Mouse (Mus musculus) MEL (cell line): ENCODE measurements around the gene Alg9. TPM values are rescaled to one million over a fixed set of nuclear protein-coding genes. Genes with fewer than 3 reads are reported as not detected.
A peak's percentile ranks its signal among the peaks of the same experiment; 100 is the strongest.

ENCODE experiments used
- DNase-seq: peaks from one replicate; pipeline ENCODE4 v3.0.0; 2011; ENCODE audit warnings: low read depth, low spot score
- H3K27ac ChIP-seq: 2 replicates; pipeline ENCODE4 v1.5.1; 2012; ENCODE audit warnings: low read depth, mild to moderate bottlenecking, control low read depth, low read length, moderate library complexity; ENCODE audit not compliant: control insufficient read depth
- H3K27me3 ChIP-seq, 2 experiments: fragments of 150-350 bp in 1 of 2; sonication (generic) in 1 of 2; 2 replicates each; pipeline ENCODE4 v1.6.1; 2012; ENCODE audit warnings: low read length in 2 of 2, mild to moderate bottlenecking in 2 of 2, improper control_type of control experiment in 1 of 2, moderate library complexity in 1 of 2; ENCODE audit not compliant: insufficient read depth in 2 of 2, control insufficient read depth in 1 of 2
- H3K36me3 ChIP-seq, 2 experiments: 2 replicates each; pipeline ENCODE4 v1.6.1; 2012 to 2014; ENCODE audit warnings: low read length in 2 of 2, improper control_type of control experiment in 1 of 2, inconsistent platforms in 1 of 2, mild to moderate bottlenecking in 1 of 2; ENCODE audit not compliant: insufficient read depth in 2 of 2, control insufficient read depth in 1 of 2
- H3K4me1 ChIP-seq, 2 experiments: fragments of 150-350 bp in 1 of 2; sonication (generic) in 1 of 2; 2 replicates each; pipeline ENCODE4 v1.6.1; 2012; ENCODE audit warnings: low read length in 2 of 2, improper control_type of control experiment in 1 of 2, mild to moderate bottlenecking in 1 of 2; ENCODE audit not compliant: insufficient read depth in 2 of 2, control insufficient read depth in 1 of 2
- H3K4me3 ChIP-seq, 2 experiments: fragments of 150-350 bp in 1 of 2; sonication (generic) in 1 of 2; 2 replicates each; pipeline ENCODE4 v1.5.1; 2012; ENCODE audit warnings: low read depth in 2 of 2, low read length in 2 of 2, mild to moderate bottlenecking in 2 of 2, moderate library complexity in 2 of 2, control low read depth in 1 of 2, improper control_type of control experiment in 1 of 2; ENCODE audit not compliant: control insufficient read depth in 1 of 2, insufficient read depth in 1 of 2
- H3K79me2 ChIP-seq: 2 replicates; pipeline ENCODE4 v1.6.1; 2012; ENCODE audit warnings: mild to moderate bottlenecking, low read length, moderate library complexity; ENCODE audit not compliant: control insufficient read depth, poor library complexity, insufficient read depth
- H3K9ac ChIP-seq: 2 replicates; pipeline ENCODE4 v1.6.1; 2012; ENCODE audit warnings: low read depth, mild to moderate bottlenecking, control low read depth, low read length, moderate library complexity; ENCODE audit not compliant: control insufficient read depth, poor library complexity, severe bottlenecking
- H3K9me3 ChIP-seq: fragments of 150-350 bp; sonication (generic); replicated peaks from 2 replicates; pipeline ENCODE4 v1.6.1; 2012; ENCODE audit warnings: mild to moderate bottlenecking, low read length, improper control_type of control experiment, moderate library complexity; ENCODE audit not compliant: insufficient read depth
- CHD1 ChIP-seq: IDR thresholded peaks from 2 replicates; pipeline ENCODE4 v1.6.1; 2012; ENCODE audit warnings: low read depth, mild to moderate bottlenecking, inconsistent platforms, low read length, improper control_type of control experiment
- E2F4 ChIP-seq: IDR thresholded peaks from 2 replicates; pipeline ENCODE4 v1.6.1; 2011; ENCODE audit warnings: low read depth, low read length, improper control_type of control experiment, borderline replicate concordance
- ELF1 ChIP-seq: IDR thresholded peaks from 2 replicates; pipeline ENCODE4 v1.6.1; 2014; ENCODE audit warnings: low read depth, mild to moderate bottlenecking, inconsistent platforms, low read length, improper control_type of control experiment, moderate library complexity
- EP300 ChIP-seq, 2 experiments: IDR thresholded peaks; 2 replicates each; pipeline ENCODE4 v1.6.1; 2011; ENCODE audit warnings: improper control_type of control experiment in 2 of 2, low read length in 2 of 2, low read depth in 1 of 2, mild to moderate bottlenecking in 1 of 2
- GABPA ChIP-seq: IDR thresholded peaks from 2 replicates; pipeline ENCODE4 v1.6.1; 2012; ENCODE audit warnings: low read depth, mild to moderate bottlenecking, inconsistent platforms, low read length, improper control_type of control experiment, moderate library complexity
- GATA1 ChIP-seq: IDR thresholded peaks from 2 replicates; pipeline ENCODE4 v1.6.1; 2011; ENCODE audit warnings: low read depth, low read length, improper control_type of control experiment
- HCFC1 ChIP-seq: IDR thresholded peaks from 2 replicates; pipeline ENCODE4 v1.6.1; 2012; ENCODE audit warnings: low read depth, mild to moderate bottlenecking, inconsistent platforms, low read length, improper control_type of control experiment, moderate library complexity
- KAT2A ChIP-seq: conservative IDR thresholded peaks from 2 replicates; pipeline ENCODE4 v1.6.1; 2012; ENCODE audit warnings: low read depth, low read length, improper control_type of control experiment, inconsistent platforms
- MAX ChIP-seq: IDR thresholded peaks from 2 replicates; pipeline ENCODE4 v1.6.1; 2011; ENCODE audit warnings: low read length, improper control_type of control experiment
- MAZ ChIP-seq: IDR thresholded peaks from 2 replicates; pipeline ENCODE4 v1.6.1; 2012; ENCODE audit warnings: low read depth, mild to moderate bottlenecking, inconsistent platforms, low read length, improper control_type of control experiment
- MXI1 ChIP-seq: IDR thresholded peaks from 2 replicates; pipeline ENCODE4 v1.6.1; 2011; ENCODE audit warnings: mild to moderate bottlenecking, low read depth, low read length, improper control_type of control experiment
- MYC ChIP-seq: IDR thresholded peaks from 2 replicates; pipeline ENCODE4 v1.6.1; 2011; ENCODE audit warnings: low read depth, mild to moderate bottlenecking, low read length, improper control_type of control experiment, moderate library complexity
- POLR2A ChIP-seq, 2 experiments: IDR thresholded peaks; 2 replicates each; pipeline ENCODE4 v1.6.1; 2011 to 2012; ENCODE audit warnings: low read length in 2 of 2, mild to moderate bottlenecking in 2 of 2, control low read depth in 1 of 2, improper control_type of control experiment in 1 of 2, low read depth in 1 of 2, moderate library complexity in 1 of 2; ENCODE audit not compliant: control insufficient read depth in 1 of 2, insufficient read depth in 1 of 2, poor library complexity in 1 of 2
- POLR2AphosphoS2 ChIP-seq: IDR thresholded peaks from 2 replicates; pipeline ENCODE4 v1.6.1; 2011; ENCODE audit warnings: low read length, improper control_type of control experiment
- RCOR1 ChIP-seq: IDR thresholded peaks from 2 replicates; pipeline ENCODE4 v1.6.1; 2012; ENCODE audit warnings: low read depth, mild to moderate bottlenecking, inconsistent platforms, low read length, improper control_type of control experiment
- SIN3A ChIP-seq: IDR thresholded peaks from 2 replicates; pipeline ENCODE4 v1.6.1; 2012; ENCODE audit warnings: low read length, improper control_type of control experiment, inconsistent platforms
- SMC3 ChIP-seq: IDR thresholded peaks from 2 replicates; pipeline ENCODE4 v1.6.1; 2011; ENCODE audit warnings: low read depth, low read length, improper control_type of control experiment
- TAL1 ChIP-seq: IDR thresholded peaks from 2 replicates; pipeline ENCODE4 v1.6.1; 2012; ENCODE audit warnings: mild to moderate bottlenecking, inconsistent platforms, low read length, moderate library complexity, mixed read lengths
- TBP ChIP-seq: IDR thresholded peaks from 2 replicates; pipeline ENCODE4 v1.8.0; 2011; ENCODE audit warnings: low read depth, low read length, improper control_type of control experiment
- TCF12 ChIP-seq: IDR thresholded peaks from 2 replicates; pipeline ENCODE4 v1.6.1; 2014; ENCODE audit warnings: low read depth, mild to moderate bottlenecking, inconsistent platforms, low read length, improper control_type of control experiment, moderate library complexity
- UBTF ChIP-seq: IDR thresholded peaks from 2 replicates; pipeline ENCODE4 v1.6.1; 2012; ENCODE audit warnings: low read depth, mild to moderate bottlenecking, inconsistent platforms, low read length, improper control_type of control experiment, moderate library complexity, borderline replicate concordance; ENCODE audit not compliant: insufficient read depth
- USF2 ChIP-seq, 2 experiments: IDR thresholded peaks; 2 replicates each; pipeline ENCODE4 v1.6.1; 2011 to 2012; ENCODE audit warnings: improper control_type of control experiment in 2 of 2, low read length in 2 of 2, borderline replicate concordance in 1 of 2, inconsistent platforms in 1 of 2, low read depth in 1 of 2, mild to moderate bottlenecking in 1 of 2; ENCODE audit not compliant: insufficient read depth in 1 of 2
- ZC3H11A ChIP-seq: IDR thresholded peaks from 2 replicates; pipeline ENCODE4 v1.6.1; 2012; ENCODE audit warnings: low read depth, mild to moderate bottlenecking, inconsistent platforms, low read length, improper control_type of control experiment
- ZKSCAN1 ChIP-seq: IDR thresholded peaks from 2 replicates; pipeline ENCODE4 v1.6.1; 2012; ENCODE audit warnings: low read depth, mild to moderate bottlenecking, inconsistent platforms, low read length, improper control_type of control experiment, moderate library complexity
- ZNF384 ChIP-seq: IDR thresholded peaks from 2 replicates; pipeline ENCODE4 v1.6.1; 2012; ENCODE audit warnings: low read depth, mild to moderate bottlenecking, inconsistent platforms, low read length, improper control_type of control experiment
- polyA plus RNA-seq, 2 experiments: library from polyadenylated mRNA; stranded (reverse) in 1 of 2; unstranded in 1 of 2; fragments of >175 nt in 1 of 2; fragments of >200 nt in 1 of 2; gene quantifications; 2 replicates each; pipeline versions ENCODE4 v1.2.1 to v1.2.4; 2012; ENCODE audit warnings: low replicate concordance in 2 of 2, low read depth in 1 of 2; ENCODE audit not compliant: insufficient read length in 2 of 2, insufficient read depth in 1 of 2, missing spikeins in 1 of 2
- total RNA-seq: library from RNA; depleted of rRNA; stranded (reverse); fragments of 300-350 nt; gene quantifications from 2 replicates; pipeline ENCODE4 v1.2.3, GENCODE M21; 2012

Gene Alg9
- total and polyA plus RNA-seq, 3 experiments = 23.3 to 46.7 TPM; not detected in 1

DNA sequence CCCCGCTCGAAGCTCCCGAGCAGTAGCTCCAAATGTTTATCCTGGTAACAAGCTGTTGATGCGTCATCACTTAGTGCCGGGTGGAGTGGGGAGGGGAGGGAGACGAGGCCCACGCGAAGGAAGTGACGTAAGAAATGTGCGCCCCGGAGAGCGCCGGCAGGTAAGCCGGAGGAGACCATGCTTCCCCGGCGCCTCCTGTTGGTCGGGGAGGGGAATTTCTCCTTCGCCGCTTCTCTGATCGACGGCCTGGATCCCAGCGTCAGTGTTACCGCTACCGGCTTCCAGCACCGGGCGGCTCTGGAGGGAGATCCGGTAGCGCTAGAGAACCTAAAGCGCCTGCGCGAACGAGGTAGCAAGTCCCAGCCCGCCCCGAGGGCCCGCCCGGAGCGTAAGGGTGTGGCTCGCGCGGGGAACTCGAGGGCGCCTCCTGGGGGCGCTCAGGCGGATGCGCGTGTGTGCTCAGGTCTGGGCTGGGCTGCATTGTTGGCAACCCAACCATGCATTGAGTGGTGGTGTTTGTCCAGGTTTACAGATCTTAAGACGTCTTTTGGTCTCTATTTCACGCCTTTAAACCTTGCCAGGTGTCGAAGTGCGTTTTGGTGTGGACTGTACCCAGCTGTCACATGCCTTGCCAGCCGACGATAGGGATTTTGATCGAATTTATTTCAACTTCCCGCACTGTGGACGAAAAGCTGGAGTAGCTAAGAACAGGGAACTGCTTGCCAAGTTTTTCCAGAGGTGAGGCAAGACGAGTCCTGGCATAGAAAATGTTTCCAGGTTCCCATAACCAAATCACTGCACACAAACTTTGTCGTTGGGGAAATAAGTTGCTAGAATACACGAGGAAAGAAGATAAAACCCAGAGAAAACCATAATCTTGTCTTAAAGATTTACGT is 6.5 kb upstream of the Alg9 start, which contains the start of gene Fdxacb1 (continued):
- TF ChIP-seq SIN3A (peak; percentile 99), KAT2A (peak; percentile 68), TCF12 (peak; percentile 18; the same call in 1 of the 2 replicates), MAZ (peak; percentile 100), POLR2A (IDR thresholded peaks at IDR 0.05; ENCODE audit: control insufficient read depth in 1 of 2, insufficient read depth in 1 of 2, low read depth in 1 of 2, low read length in 2 of 2, poor library complexity in 1 of 2) (peak; percentile 28 to 82; a peak in 2 of 4 replicates), HCFC1 (peak; percentile 93)

DNA sequence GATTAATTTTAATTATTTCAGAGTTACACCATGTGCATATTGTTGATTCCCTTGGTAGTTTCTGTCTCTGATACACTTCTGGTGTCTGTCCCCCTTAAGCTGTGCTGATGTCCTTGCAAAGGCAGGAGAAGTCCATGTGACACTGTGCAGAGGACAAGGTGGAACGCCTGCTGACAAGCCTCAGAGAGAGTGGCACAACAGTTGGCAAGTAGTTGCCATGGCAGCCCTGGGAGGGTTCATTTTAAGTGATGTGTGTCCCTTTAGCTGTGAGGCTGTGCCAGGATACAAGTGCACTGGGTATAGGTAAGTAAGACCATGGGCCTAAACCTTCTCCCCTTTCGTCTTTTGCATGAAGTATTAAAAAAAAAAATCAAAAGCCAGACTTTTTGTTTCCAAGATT is 4.8 kb upstream of the Alg9 start:
- Histone ChIP-seq H3K27ac (no peak overlapping the region), H3K9me3 (no peaks in the 10 kb centered on the region), H3K9ac (no peak overlapping the region), H3K36me3 (peaks cover 0 to 18% of the 10 kb centered on the region in 2 experiments; a peak in 2 of 4 replicates)
- TF ChIP-seq E2F4 (no peak), RCOR1 (no peak), CHD1 (no peak), GABPA (no peak), KAT2A (no peak)
- TF ChIP-seq, all 39 proteins: peak for 0
- Histone ChIP-seq H3K79me2 (peaks cover 8% of the 10 kb centered on the region; the same call in 1 of the 2 replicates), H3K4me1 (peaks cover 0 to 9% of the 10 kb centered on the region in 2 experiments; a peak in 3 of 4 replicates), H3K27me3 (no peaks in the 10 kb centered on the region), H3K4me3 (no peak overlapping the region)
- DNase-seq = no peak

DNA sequence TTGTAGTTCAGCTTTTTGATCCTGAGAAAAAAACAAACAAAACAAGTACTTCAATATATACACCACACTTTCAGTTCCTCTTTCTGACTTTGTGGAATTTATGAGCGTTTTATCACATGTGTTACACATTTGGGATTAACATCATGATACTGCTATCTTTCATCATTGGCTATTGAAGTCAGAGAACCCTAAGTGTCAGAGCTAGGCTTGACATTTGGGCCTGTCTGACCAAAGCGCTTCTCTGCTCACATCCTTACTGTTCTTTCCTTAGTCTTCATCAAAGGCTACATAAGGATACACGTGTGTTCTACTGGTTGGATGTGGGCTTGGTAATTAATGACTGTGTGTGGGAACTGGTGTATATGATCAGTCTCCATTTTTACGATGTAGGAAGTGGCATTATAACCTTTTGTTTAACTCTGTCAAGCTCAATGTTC is 775 bp upstream of the Alg9 start:
- peak; percentile 83 for DNase-seq
- Histone ChIP-seq H3K4me1 (peaks cover 0 to 12% of the 10 kb centered on the region in 2 experiments; a peak in 3 of 4 replicates), H3K9me3 (no peaks in the 10 kb centered on the region), H3K9ac (peak overlapping the region; percentile 88), H3K27ac (peak overlapping the region; percentile 82), H3K36me3 (peaks cover 0 to 17% of the 10 kb centered on the region in 2 experiments; a peak in 2 of 4 replicates), H3K79me2 (peaks cover 10% of the 10 kb centered on the region), H3K27me3 (no peaks in the 10 kb centered on the region), H3K4me3 (peak overlapping the region; percentile 55 to 95)
- peak; percentile 79 for TF ChIP-seq MYC
- TF ChIP-seq KAT2A = no peak
- 0 out of 2 replicates have a peak, but pooled peaks have one; percentile 60 for TF ChIP-seq CHD1
- peak; percentile 61; the same call in 1 of the 2 replicates for TF ChIP-seq POLR2AphosphoS2
- no peak; the same call in 1 of the 2 replicates for TF ChIP-seq ZNF384
- TF ChIP-seq EP300 (IDR thresholded peaks at IDR 0.05; ENCODE audit: low read depth in 1 of 2, low read length in 2 of 2) = peak; percentile 77 to 92
- TF ChIP-seq SMC3 = no peak
- no peak for TF ChIP-seq USF2 (IDR thresholded peaks at IDR 0.05; ENCODE audit: borderline replicate concordance in 1 of 2, insufficient read depth in 1 of 2, low read depth in 1 of 2, low read length in 2 of 2)
- no peak for TF ChIP-seq UBTF
- TF ChIP-seq MAX = peak; percentile 78
- peak; percentile 93 for TF ChIP-seq GATA1
- no peak; the same call in none of the 2 replicates for TF ChIP-seq TBP
- 0 out of 4 replicates have a peak, but pooled peaks of 1 of the 2 experiments have one; percentile 32 for TF ChIP-seq POLR2A (IDR thresholded peaks at IDR 0.05; ENCODE audit: control insufficient read depth in 1 of 2, insufficient read depth in 1 of 2, low read depth in 1 of 2, low read length in 2 of 2, poor library complexity in 1 of 2)
- no peak for TF ChIP-seq ZC3H11A
- TF ChIP-seq SIN3A = peak; percentile 91
- TF ChIP-seq ZKSCAN1 = no peak
- TF ChIP-seq ELF1 = peak; percentile 15; the same call in 1 of the 2 replicates
- TF ChIP-seq E2F4 = no peak
- peak; percentile 92 for TF ChIP-seq MXI1
- TF ChIP-seq TAL1 = peak; percentile 49
- peak; percentile 84 for TF ChIP-seq TCF12
